Mouse (Mus musculus): Measurements from ENCODE around the gene Mog.

- TF ChIP-seq CTCF (IDR thresholded peaks at IDR 0.05; ENCODE audit: low read depth, low read length) (no peak), GATA2 (IDR thresholded peaks at IDR 0.05; ENCODE audit: borderline replicate concordance, low read depth, low read length) (no peak), POLR2AphosphoS5 (IDR thresholded peaks at IDR 0.05; ENCODE audit: insufficient replicate concordance, low read depth, low read length) (no peak), GATA1 (IDR thresholded peaks at IDR 0.05; ENCODE audit: borderline replicate concordance, low read length) (no peak)
Measured at GRCm38 (mm10) chr17:36961125-36961524, 62.1 kb downstream of the Mog start.
